Comparison of ENCODE assay signal across 14 mouse cellular contexts in the genomic region with DNA sequence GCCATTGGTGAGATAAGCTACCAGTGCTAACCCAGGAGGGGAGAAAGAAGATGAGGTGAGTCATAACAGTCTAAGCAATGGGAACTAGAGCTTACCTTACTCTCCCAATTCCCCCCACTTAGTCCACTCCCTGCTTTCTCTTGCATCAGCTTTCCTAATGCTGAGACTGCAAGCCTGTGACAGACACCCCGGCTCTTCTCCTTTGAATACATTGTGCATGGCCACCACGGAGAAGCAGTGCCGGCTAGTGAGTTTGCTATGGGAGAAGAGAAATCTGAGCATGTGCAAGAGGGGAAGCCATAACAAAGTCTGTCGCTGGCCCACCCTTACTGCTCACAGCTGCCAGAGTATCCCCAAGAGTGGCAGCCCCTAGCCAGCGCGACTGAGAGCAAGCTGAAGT. TPM values are rescaled to one million over a fixed set of nuclear protein-coding genes. Genes with fewer than 3 reads are reported as not detected.
A peak's percentile ranks its signal among the peaks of the same experiment; 100 is the strongest.
DNase-seq lines count a peak whose midpoint lies in the region; ATAC-seq and TF ChIP-seq lines count a peak whose summit lies in the region.
"Had no signal": no experiment of that assay in that cellular context is flagged by ENCODE, and none has a peak within 500 bp of the region (broad histone marks: within the 10 kb centered on the region; RNA-seq: fewer than 3 reads in every experiment).

No protein-coding gene starts in this region.

- H3K4me3 ChIP-seq in forebrain, embryonic 10.5 days, result no peak overlapping the region
- H3K4me3 ChIP-seq in forebrain, embryonic 15.5 days, result no peak overlapping the region
- H3K4me3 ChIP-seq in embryonic facial prominence, embryonic 12.5 days, result no peak overlapping the region
- no peak overlapping the region for H3K4me3 ChIP-seq in hindbrain, embryonic 16.5 days (ENCODE audit: low read length)
- H3K4me3 ChIP-seq in midbrain, embryonic 15.5 days, result no peak overlapping the region
- no peak overlapping the region for H3K4me3 ChIP-seq in intestine, postnatal 0 days (ENCODE audit: low read depth, low read length)
- H3K4me3 ChIP-seq: heart, embryonic 15.5 days; liver, embryonic 12.5 days had no signal

- H3K9ac ChIP-seq in forebrain, embryonic 15.5 days (replicated peaks), result no peak overlapping the region
- H3K9ac ChIP-seq in embryonic facial prominence, embryonic 12.5 days, result no peak overlapping the region
- no peak overlapping the region for H3K9ac ChIP-seq in hindbrain, embryonic 16.5 days (ENCODE audit: low read depth, low read length)
- no peak overlapping the region for H3K9ac ChIP-seq in midbrain, embryonic 15.5 days
- H3K9ac ChIP-seq in intestine, postnatal 0 days (ENCODE audit: low read depth, low read length), result no peak overlapping the region
- H3K9ac ChIP-seq: heart, embryonic 15.5 days; liver, embryonic 12.5 days had no signal

- peaks cover 34% of the 10 kb centered on the region for H3K27me3 ChIP-seq in forebrain, embryonic 10.5 days (ENCODE audit: poor library complexity, severe bottlenecking)
- no peaks in the 10 kb centered on the region for H3K27me3 ChIP-seq in forebrain, embryonic 15.5 days
- H3K27me3 ChIP-seq in embryonic facial prominence, embryonic 12.5 days, result no peaks in the 10 kb centered on the region
- no peaks in the 10 kb centered on the region for H3K27me3 ChIP-seq in hindbrain, embryonic 16.5 days (replicated peaks; ENCODE audit: control insufficient read depth, insufficient read depth, low read length)
- H3K27me3 ChIP-seq in midbrain, embryonic 15.5 days (replicated peaks), result no peaks in the 10 kb centered on the region
- peaks cover 10% of the 10 kb centered on the region; the same call in 1 of the 2 replicates for H3K27me3 ChIP-seq in intestine, postnatal 0 days (replicated peaks; ENCODE audit: control insufficient read depth, insufficient read depth, low read length)

- DNase-seq in forebrain, embryonic 10.5 days (ENCODE audit: extremely low spot score, low spot score), result no peak
- DNase-seq in kidney, adult 9 months, result no peak
- no peak for DNase-seq in thymus, postnatal 0 days (ENCODE audit: low spot score)
- DNase-seq: adrenal gland, postnatal 25 days; gastrocnemius, postnatal 14 days; lung, postnatal 14 days; spleen, adult 18-20 months had no signal

- TF ChIP-seq CTCF in intestine, postnatal 0 days (IDR thresholded peaks at IDR 0.05; ENCODE audit: low read depth), result no peak

- H3K4me2 ChIP-seq in forebrain, embryonic 15.5 days (replicated peaks), result no peak overlapping the region
- H3K4me2 ChIP-seq in embryonic facial prominence, embryonic 12.5 days (replicated peaks), result no peak overlapping the region
- H3K4me2 ChIP-seq in hindbrain, embryonic 16.5 days (ENCODE audit: low read length), result no peak overlapping the region
- H3K4me2 ChIP-seq in midbrain, embryonic 15.5 days, result no peak overlapping the region
- no peak overlapping the region for H3K4me2 ChIP-seq in intestine, postnatal 0 days (replicated peaks; ENCODE audit: low read depth)
- H3K4me2 ChIP-seq: heart, embryonic 15.5 days; liver, embryonic 12.5 days had no signal

- H3K36me3 ChIP-seq in forebrain, embryonic 10.5 days (replicated peaks), result no peaks in the 10 kb centered on the region
- no peaks in the 10 kb centered on the region for H3K36me3 ChIP-seq in forebrain, embryonic 15.5 days
- no peaks in the 10 kb centered on the region for H3K36me3 ChIP-seq in embryonic facial prominence, embryonic 12.5 days
- no peaks in the 10 kb centered on the region for H3K36me3 ChIP-seq in hindbrain, embryonic 16.5 days (ENCODE audit: control insufficient read depth, insufficient read depth, low read length)
- H3K36me3 ChIP-seq in midbrain, embryonic 15.5 days (replicated peaks), result no peaks in the 10 kb centered on the region
- no peaks in the 10 kb centered on the region for H3K36me3 ChIP-seq in intestine, postnatal 0 days (ENCODE audit: control insufficient read depth, insufficient read depth)
- H3K36me3 ChIP-seq: heart, embryonic 15.5 days; liver, embryonic 12.5 days had no signal

- H3K9me3 ChIP-seq in forebrain, embryonic 10.5 days, result peaks cover 6% of the 10 kb centered on the region
- H3K9me3 ChIP-seq in forebrain, embryonic 15.5 days, result no peaks in the 10 kb centered on the region
- H3K9me3 ChIP-seq in embryonic facial prominence, embryonic 12.5 days, result no peaks in the 10 kb centered on the region; the same call in 1 of the 2 replicates
- no peaks in the 10 kb centered on the region for H3K9me3 ChIP-seq in hindbrain, embryonic 16.5 days (ENCODE audit: control insufficient read depth, low read length)
- H3K9me3 ChIP-seq in midbrain, embryonic 15.5 days, result no peaks in the 10 kb centered on the region
- H3K9me3 ChIP-seq in intestine, postnatal 0 days (ENCODE audit: control insufficient read depth), result no peaks in the 10 kb centered on the region
- H3K9me3 ChIP-seq: heart, embryonic 15.5 days had no signal

- WGBS in forebrain, embryonic 10.5 days, result 25% methylated on average over 6 of the region's 6 CpGs
- 9% methylated on average over 6 of the region's 6 CpGs for WGBS in forebrain, embryonic 15.5 days
- 8% methylated on average over 6 of the region's 6 CpGs for WGBS in embryonic facial prominence, embryonic 12.5 days
- 3% methylated on average over 6 of the region's 6 CpGs for WGBS in hindbrain, embryonic 16.5 days
- WGBS in midbrain, embryonic 15.5 days, result 14% methylated on average over 6 of the region's 6 CpGs
- 19% methylated on average over 6 of the region's 6 CpGs for WGBS in intestine, postnatal 0 days

- no peak for ATAC-seq in forebrain, embryonic 15.5 days (replicated peaks)
- no peak; the same call in 1 of the 2 replicates for ATAC-seq in embryonic facial prominence, embryonic 12.5 days (ENCODE audit: insufficient number of reproducible peaks, insufficient read depth, low FRiP score, low TSS enrichment)
- ATAC-seq in hindbrain, embryonic 16.5 days, result no peak
- ATAC-seq in midbrain, embryonic 15.5 days (replicated peaks), result no peak
- ATAC-seq in intestine, postnatal 0 days, result no peak
- ATAC-seq: liver, embryonic 12.5 days had no signal

- peak overlapping the region; percentile 58 for H3K27ac ChIP-seq in forebrain, embryonic 10.5 days
- H3K27ac ChIP-seq in forebrain, embryonic 15.5 days (replicated peaks), result no peak overlapping the region
- H3K27ac ChIP-seq in embryonic facial prominence, embryonic 12.5 days, result peak overlapping the region; percentile 91
- peak overlapping the region; percentile 3; the same call in 1 of the 2 replicates for H3K27ac ChIP-seq in hindbrain, embryonic 16.5 days (ENCODE audit: low read depth, low read length)
- peak overlapping the region; percentile 45; the same call in 1 of the 2 replicates for H3K27ac ChIP-seq in midbrain, embryonic 15.5 days
- no peak overlapping the region for H3K27ac ChIP-seq in intestine, postnatal 0 days (ENCODE audit: low read depth, low read length)
- H3K27ac ChIP-seq: heart, embryonic 15.5 days; liver, embryonic 12.5 days had no signal

- peaks cover 39% of the 10 kb centered on the region for H3K4me1 ChIP-seq in forebrain, embryonic 10.5 days
- H3K4me1 ChIP-seq in forebrain, embryonic 15.5 days, result peaks cover 33% of the 10 kb centered on the region
- H3K4me1 ChIP-seq in embryonic facial prominence, embryonic 12.5 days, result peaks cover 30% of the 10 kb centered on the region
- peaks cover 21% of the 10 kb centered on the region for H3K4me1 ChIP-seq in hindbrain, embryonic 16.5 days (ENCODE audit: control insufficient read depth, insufficient read depth, low read depth, low read length)
- H3K4me1 ChIP-seq in midbrain, embryonic 15.5 days, result peaks cover 27% of the 10 kb centered on the region
- H3K4me1 ChIP-seq in intestine, postnatal 0 days (replicated peaks; ENCODE audit: control insufficient read depth, insufficient read depth, low read length), result no peaks in the 10 kb centered on the region

RNA-seq across cellular contexts. Expression of a gene that starts 5.9 kb away (rescaled TPM):
- polyA plus RNA-seq in forebrain, embryonic 10.5 days (2016; fragmentation: Nextera tagmentation; extraction: Ambion mirVana), result 6.8 and 7.4 TPM in 2 replicates
- polyA plus RNA-seq in forebrain, embryonic 15.5 days (2015; fragmentation: Nextera tagmentation; extraction: Ambion mirVana), result 9.5 and 10.5 TPM in 2 replicates
- polyA plus RNA-seq in embryonic facial prominence, embryonic 12.5 days (2016; fragmentation: Nextera tagmentation; extraction: Ambion mirVana), result 18.8 and 19.7 TPM in 2 replicates
- polyA plus RNA-seq in hindbrain, embryonic 16.5 days (2015; fragmentation: Nextera tagmentation; extraction: Ambion mirVana), result 23.8 and 25.1 TPM in 2 replicates
- 21.3 and 21.5 TPM in 2 replicates for polyA plus RNA-seq in midbrain, embryonic 15.5 days (2015; fragmentation: Nextera tagmentation; extraction: Ambion mirVana)
- 0.84 and 1.0 TPM in 2 replicates for polyA plus RNA-seq in thymus, postnatal 0 days (2015; fragmentation: Nextera tagmentation; extraction: Ambion mirVana)
- polyA plus RNA-seq in intestine, postnatal 0 days (2015; fragmentation: Nextera tagmentation; extraction: Ambion mirVana), result 2.1 and 2.8 TPM in 2 replicates

Comparison
In these comparisons a context has a peak if more than half of its experiments do, and no peak if none do; other contexts are left out.
1. H3K27ac ChIP-seq: peak in forebrain, embryonic 10.5 days (single experiment), embryonic facial prominence, embryonic 12.5 days (single experiment), hindbrain, embryonic 16.5 days (single experiment) and midbrain, embryonic 15.5 days (single experiment); none in forebrain, embryonic 15.5 days (single experiment) and intestine, postnatal 0 days (single experiment).